Mouse (Mus musculus) heart, embryonic 15.5 days (tissue): ENCODE measurements around the gene Acbd5. TPM values are rescaled to one million over a fixed set of nuclear protein-coding genes. Genes with fewer than 3 reads are reported as not detected.

Experiments used
- ATAC-seq: fragments of 200-750 bp; cut with Nextera tagmentation; replicated peaks from 2 replicates; pipeline ENCODE4 v1.8.0; 2017; ENCODE audit warnings: low read depth, moderate TSS enrichment; ENCODE audit not compliant: insufficient number of reproducible peaks, insufficient read depth, low FRiP score
- H3K27ac ChIP-seq: fragments of 300-500 bp; sonication (generic); 2 replicates; pipeline ENCODE4 v1.5.1; 2015; ENCODE audit warnings: mild to moderate bottlenecking, inconsistent platforms
- H3K27me3 ChIP-seq: fragments of 300-500 bp; sonication (generic); 2 replicates; pipeline ENCODE4 v1.6.1; 2015; ENCODE audit warnings: inconsistent platforms
- H3K36me3 ChIP-seq: fragments of 300-500 bp; sonication (generic); 2 replicates; pipeline ENCODE4 v1.6.1; 2015; ENCODE audit warnings: mild to moderate bottlenecking, inconsistent platforms
- H3K4me1 ChIP-seq: fragments of 300-500 bp; sonication (generic); replicated peaks from 2 replicates; pipeline ENCODE4 v1.6.1; 2015; ENCODE audit warnings: inconsistent platforms
- H3K4me2 ChIP-seq: fragments of 300-500 bp; sonication (generic); 2 replicates; pipeline ENCODE4 v1.6.1; 2015; ENCODE audit warnings: inconsistent platforms, mild to moderate bottlenecking, moderate library complexity
- H3K4me3 ChIP-seq: fragments of 300-500 bp; sonication (generic); 2 replicates; pipeline ENCODE4 v1.5.1; 2015; ENCODE audit warnings: mild to moderate bottlenecking, inconsistent platforms
- H3K9ac ChIP-seq: fragments of 300-500 bp; sonication (generic); 2 replicates; pipeline ENCODE4 v1.6.1; 2015; ENCODE audit warnings: mild to moderate bottlenecking, inconsistent platforms
- H3K9me3 ChIP-seq: fragments of 300-500 bp; sonication (generic); replicated peaks from 2 replicates; pipeline ENCODE4 v1.6.1; 2016; ENCODE audit warnings: inconsistent platforms
- WGBS: fragments of 180-500 bp; shearing (Covaris S2); methylation state at CpG from one replicate; pipeline ENCODE4 v1.1.7; 2015; ENCODE audit warnings: mixed read lengths; 5-methylcytosine and 5-hydroxymethylcytosine counted together
- polyA plus RNA-seq: library from polyadenylated mRNA; unstranded; fragments of >200 nt; fragmentation: Nextera tagmentation; extraction: Ambion mirVana; gene quantifications from 2 replicates; pipeline ENCODE4 v1.2.1, GENCODE M21; 2015

Gene Acbd5
- polyA plus RNA-seq, 1 experiment from 2014 or later = 25.8 TPM

- Histone ChIP-seq H3K27ac (peak within 1 kb of the TSS; percentile 100), H3K36me3 (no peaks in the 10 kb centered on the region), H3K4me3 (peak within 1 kb of the TSS; percentile 66), H3K4me1 (peaks cover 29% of the 10 kb centered on the region), H3K27me3 (no peaks in the 10 kb centered on the region), H3K9me3 (no peaks in the 10 kb centered on the region), H3K4me2 (peak within 1 kb of the TSS; percentile 86), H3K9ac (peak within 1 kb of the TSS; percentile 64)
- WGBS = under 1% methylated on average over 61 of the region's 61 CpGs
- ATAC-seq = peak; percentile 99
Observed at GRCm38 (mm10) chr2:23155777-23156607, 88.0 kb downstream of the Acbd5 start, which contains the start of the genes Mastl and Yme1l1. Gene Mastl, minus strand, starts transcription at chr2:23156024. Gene Yme1l1, plus strand, starts transcription at chr2:23156369.

- peak overlapping the region; percentile 100 for H3K27ac ChIP-seq
Observed at GRCm38 (mm10) chr2:23156608-23157081, 88.7 kb downstream of the Acbd5 start.

More at GRCm38 (mm10) chr2:23156608-23157081, 88.7 kb downstream of the Acbd5 start:
- Histone ChIP-seq H3K9ac (peak overlapping the region; percentile 64), H3K4me1 (peaks cover 29% of the 10 kb centered on the region), H3K27me3 (no peaks in the 10 kb centered on the region), H3K4me3 (peak overlapping the region; percentile 66), H3K9me3 (no peaks in the 10 kb centered on the region), H3K4me2 (peak overlapping the region; percentile 86), H3K36me3 (peaks cover 3% of the 10 kb centered on the region; the same call in 1 of the 2 replicates)
- WGBS = under 1% methylated on average over 17 of the region's 17 CpGs
- ATAC-seq = no peak

Other genes with a start within 250 kb of the Acbd5 start
- gene Pdss1, start 172.6 kb upstream of the Acbd5 start, polyA plus RNA-seq = 29.0 TPM in 2 replicates
- 25.2 and 33.8 TPM in 2 replicates for gene Abi1, start 27.9 kb upstream of the Acbd5 start, polyA plus RNA-seq
- gene Mastl, start 87.9 kb downstream of the Acbd5 start, polyA plus RNA-seq = 6.6 and 7.9 TPM in 2 replicates
- 44.9 and 47.0 TPM in 2 replicates for gene Yme1l1, start 88.2 kb downstream of the Acbd5 start, polyA plus RNA-seq
- gene 4931423N10Rik, start 139.3 kb downstream of the Acbd5 start, polyA plus RNA-seq = not detected in 2 replicates